Mouse (Mus musculus) gastrocnemius, postnatal 10 days (tissue): ENCODE data around the gene Mtrf1l. TPM values are rescaled to one million over a fixed set of nuclear protein-coding genes. Genes with fewer than 3 reads are reported as not detected.

Experiments
- DNase-seq: peaks from one replicate; pipeline ENCODE4 v3.0.0; 2021; ENCODE audit warnings: mixed read lengths
- long read RNA-seq, 2 experiments: library from polyadenylated mRNA; stranded (forward); transcript quantifications; one replicate each; pipeline ENCODE4 v2.0.0; 2021
- total RNA-seq, 2 experiments: library from RNA; stranded (reverse); gene quantifications; 2 replicates each; pipeline ENCODE4 v1.2.3; 2021

The Mtrf1l gene
- 1 to 10 TPM; 6.9 to 7.2 TPM for total RNA-seq
- long read RNA-seq, experiment 1, transcript Mtrf1l-201 (7 exons, 2,588 nt), result major isoform, 6 of 9 reads
- long read RNA-seq, experiment 1, partial matches to known transcripts, result 1 of 9 reads
- long read RNA-seq, experiment 1, other reads (novel, unspliced or antisense), result 2 of 9 reads
- long read RNA-seq, experiment 2, transcript Mtrf1l-201 (7 exons, 2,588 nt), result major isoform, 6 of 8 reads
- long read RNA-seq, experiment 2, partial matches to known transcripts, result 2 of 8 reads
- long read RNA-seq, experiment 2, other reads (novel, unspliced or antisense), result 0 of 8 reads

DNA sequence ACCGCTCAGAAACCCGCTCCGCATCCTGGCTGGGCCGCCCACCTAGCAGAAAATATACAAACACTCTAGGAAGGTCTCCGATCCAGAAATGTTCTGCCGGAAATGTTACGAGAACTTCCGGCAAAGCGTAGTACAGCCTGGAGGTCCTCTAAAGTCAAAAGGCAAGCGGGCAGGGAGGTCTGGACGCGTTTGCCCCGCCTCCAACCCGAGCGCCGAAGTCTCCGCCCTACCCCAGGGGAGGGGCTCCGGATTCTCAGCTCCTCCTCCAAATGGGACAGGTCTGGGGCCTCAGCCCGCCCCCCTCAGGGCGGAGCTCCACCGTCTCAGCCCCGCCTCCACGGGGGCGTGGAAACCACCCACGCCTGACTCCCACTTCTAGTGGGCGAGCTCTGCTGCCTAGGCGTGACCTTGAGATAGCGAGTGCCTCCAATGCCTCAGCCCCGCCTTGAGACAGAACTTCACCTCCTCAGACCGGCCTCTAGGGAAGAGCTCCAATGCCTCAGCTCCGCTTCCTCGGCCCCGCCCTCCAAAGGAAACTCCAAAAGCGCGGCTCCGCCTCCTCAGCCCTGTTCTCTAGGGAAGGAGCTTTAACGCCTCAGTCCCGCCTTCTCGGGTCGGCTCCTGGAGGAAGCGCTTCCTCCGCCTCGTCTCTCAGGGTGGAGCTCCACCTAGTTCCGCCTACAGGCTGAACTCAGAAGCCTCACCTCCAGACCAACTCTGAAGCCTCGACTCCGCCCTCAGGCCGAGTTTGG is at the start of gene Mtrf1l:
Mtrf1l (minus strand) TSS at position 171 of the 752 bp plus-strand sequence.
- DNase-seq, result peak; percentile 95

DNA sequence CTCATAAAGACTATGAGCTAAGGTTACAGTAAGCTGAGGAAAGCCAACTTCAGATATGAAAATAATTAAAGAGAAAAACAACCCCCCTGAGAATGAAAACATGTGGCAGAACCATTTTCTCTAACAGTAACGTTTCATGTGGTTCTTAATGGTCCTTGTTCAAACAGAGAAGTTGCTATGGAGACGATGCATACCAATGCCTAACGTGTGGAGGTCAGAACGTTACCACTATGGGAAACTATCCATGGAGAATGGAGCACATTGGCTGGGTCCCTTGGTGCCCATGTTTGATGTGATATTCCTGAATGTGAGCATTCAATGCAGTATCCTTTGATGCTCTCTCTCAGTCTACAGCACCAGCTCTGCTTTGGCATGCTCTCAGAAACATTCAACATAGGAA is 47.4 kb upstream of the Mtrf1l start:
- no peak for DNase-seq

DNA sequence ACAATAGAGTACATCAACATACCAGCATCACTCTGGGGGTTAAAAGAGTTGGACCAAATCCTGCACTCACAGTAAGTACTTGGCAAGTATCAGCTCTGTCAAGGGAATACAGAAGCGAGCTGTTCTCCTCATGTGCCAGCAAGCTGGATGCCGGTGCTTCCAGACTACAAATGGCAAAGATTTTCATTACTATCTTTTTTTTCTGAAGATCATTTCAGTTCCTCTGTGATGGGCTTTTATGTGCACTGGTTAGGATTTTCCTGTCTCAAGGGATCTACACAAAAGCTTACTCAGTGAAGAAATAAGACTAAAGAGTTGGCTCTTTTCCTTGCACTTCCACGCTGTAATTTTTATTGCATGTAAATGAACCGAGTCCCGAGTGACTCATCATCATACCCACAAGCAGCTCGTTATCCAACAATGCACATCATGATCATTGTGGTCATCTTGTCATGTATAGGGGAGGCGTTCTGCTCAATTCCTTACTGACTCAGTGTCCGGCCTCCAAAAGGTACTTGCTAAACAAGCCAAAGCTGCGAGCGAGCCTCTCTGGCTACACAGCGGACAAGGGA is 44.4 kb upstream of the Mtrf1l start:
- DNase-seq, result no peak

GRCm38 (mm10) chr10:5865996-5866395 is 42.3 kb upstream of the Mtrf1l start:
- DNase-seq, result no peak

GRCm38 (mm10) chr10:5862669-5863068 is 39.0 kb upstream of the Mtrf1l start:
- DNase-seq, result no peak

DNA sequence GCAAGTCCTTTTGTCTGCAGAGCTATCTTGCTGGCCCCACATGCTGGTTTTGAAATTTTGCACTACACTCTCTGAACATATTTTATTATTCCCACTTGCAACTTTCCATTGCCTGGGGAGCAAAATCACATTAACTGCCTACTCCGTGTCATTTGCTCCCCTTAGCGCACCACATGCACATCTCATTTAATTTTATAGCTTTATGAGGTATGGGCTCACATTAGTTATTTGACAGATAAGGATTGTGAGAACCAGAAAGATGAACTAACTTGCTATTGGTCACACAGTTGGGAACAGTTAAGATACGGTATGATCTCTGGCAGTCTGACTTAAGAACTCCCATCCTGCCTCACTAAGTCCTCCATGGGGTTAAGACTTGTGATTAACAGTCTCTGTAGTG is 37.1 kb upstream of the Mtrf1l start:
- no peak for DNase-seq

DNA sequence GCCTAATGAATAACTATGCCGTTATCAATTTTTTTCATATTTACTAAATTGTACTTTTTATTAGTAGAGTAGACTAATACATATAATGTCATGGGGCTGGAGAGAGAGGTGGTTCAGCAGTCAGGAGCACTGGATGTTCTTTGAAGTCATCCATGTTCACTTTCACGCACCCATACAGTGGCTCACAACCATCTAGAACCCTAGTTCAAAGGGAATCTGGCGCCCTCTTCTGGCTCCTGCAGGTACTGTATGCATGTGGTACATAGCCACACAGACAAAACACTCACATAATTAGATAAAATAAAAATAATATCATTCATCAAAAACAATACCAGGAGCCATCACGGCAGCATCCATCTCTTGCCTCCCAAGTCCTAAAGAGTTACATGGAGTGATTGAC is 36.0 kb upstream of the Mtrf1l start:
- no peak for DNase-seq

GRCm38 (mm10) chr10:5857996-5858549 is 34.4 kb upstream of the Mtrf1l start:
- no peak for DNase-seq

GRCm38 (mm10) chr10:5853290-5853868 is 29.7 kb upstream of the Mtrf1l start:
- DNase-seq, result no peak

DNA sequence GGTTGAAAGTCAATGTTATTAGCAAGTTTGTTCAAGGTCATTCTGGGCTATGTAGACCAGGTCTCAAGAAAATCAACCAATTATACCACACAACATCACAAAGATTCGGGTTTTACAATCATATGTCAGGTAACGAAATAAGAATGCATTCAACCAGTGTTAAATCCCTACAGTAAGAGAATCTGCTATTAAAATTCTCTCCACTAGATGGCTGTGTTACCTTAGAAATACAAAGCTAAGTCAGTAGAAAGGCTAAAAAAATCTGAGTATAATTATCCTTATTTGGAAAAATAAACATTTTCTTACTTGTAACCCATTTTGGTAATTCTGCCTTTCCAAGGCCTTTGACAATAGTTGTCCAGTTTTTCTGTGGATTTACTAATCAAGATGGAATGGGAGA is 23.2 kb upstream of the Mtrf1l start:
- no peak for DNase-seq

GRCm38 (mm10) chr10:5841369-5841768 is 17.7 kb upstream of the Mtrf1l start:
- peak; percentile 29 for DNase-seq

DNA sequence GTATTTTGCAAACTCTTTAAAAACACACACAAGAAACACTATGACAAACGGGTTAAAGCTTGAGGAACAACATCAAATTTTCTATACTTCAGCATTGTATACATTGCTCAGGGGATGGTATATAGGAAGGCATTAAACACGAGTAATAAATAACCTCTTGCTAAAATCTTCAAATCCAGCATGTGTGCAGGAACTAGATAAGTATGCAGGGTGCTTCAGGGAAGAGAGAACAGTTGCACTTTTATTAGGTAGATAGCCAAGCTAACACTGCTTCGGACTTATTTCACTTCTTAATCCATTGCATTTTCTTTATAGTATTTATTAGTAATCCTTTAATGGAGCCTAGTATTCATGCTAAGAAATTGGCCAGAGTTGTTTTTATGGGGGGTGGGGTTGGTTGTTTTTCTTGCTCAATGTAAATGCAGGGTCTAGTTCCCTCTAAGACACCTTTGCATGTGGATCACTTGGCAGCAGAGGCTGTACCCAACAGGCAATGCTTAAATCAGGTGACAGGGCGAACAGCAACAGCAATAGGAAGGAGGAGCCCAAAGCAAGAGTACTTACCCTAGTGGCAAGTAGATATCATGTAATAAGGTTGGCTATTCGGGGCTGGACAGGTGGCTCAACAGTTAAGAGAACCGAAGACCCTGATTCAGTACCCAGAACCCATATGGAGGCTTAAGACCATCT is 2.8 kb upstream of the Mtrf1l start:
- DNase-seq, result no peak

DNA sequence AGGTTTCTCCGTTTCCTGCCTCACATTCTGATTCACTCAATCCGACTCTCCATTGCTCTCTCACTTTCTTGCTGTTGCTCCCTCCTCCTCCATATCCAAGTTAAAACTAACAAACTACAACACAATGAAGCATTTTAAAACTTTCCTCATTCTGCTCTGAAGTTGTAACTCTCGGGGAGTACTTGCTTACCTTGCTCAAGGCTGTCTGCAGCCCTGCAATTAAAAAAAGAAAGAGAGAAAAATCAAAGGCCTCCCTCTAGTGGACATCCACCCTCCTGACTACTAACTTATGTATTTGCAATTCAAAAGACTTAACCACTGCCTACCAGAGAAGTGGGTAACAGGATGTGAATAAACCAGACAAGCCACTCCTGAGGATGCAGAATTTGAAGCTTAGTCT is 1.1 kb upstream of the Mtrf1l start:
- DNase-seq, result no peak

GRCm38 (mm10) chr10:5823291-5823739 is 395 bp downstream of the Mtrf1l start:
- DNase-seq, result no peak

GRCm38 (mm10) chr10:5818772-5819171 is 4.9 kb downstream of the Mtrf1l start:
- no peak for DNase-seq

- DNase-seq, result no peak
These were observed 7.7 kb downstream of the Mtrf1l start for GRCm38 (mm10) chr10:5815968-5816367.

DNA sequence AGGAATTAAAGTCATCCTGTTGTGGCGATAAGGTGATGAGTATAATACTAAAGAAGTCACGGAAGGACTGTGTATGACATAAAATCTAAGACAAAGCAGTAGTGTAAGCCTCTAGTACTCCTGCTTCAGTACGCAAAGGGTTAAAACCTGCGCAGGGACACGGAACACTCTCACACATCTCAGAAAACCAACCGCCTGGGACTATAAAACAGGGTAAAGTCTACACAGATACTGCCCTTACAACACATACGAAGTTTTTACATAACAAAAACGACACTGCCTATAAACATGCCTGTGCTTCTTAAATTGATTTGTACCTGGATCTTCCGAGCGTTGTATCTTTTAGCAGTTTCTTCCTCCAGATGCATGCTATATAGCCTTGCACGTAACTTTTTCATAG is 10.0 kb downstream of the Mtrf1l start:
- no peak for DNase-seq

- DNase-seq, result no peak
These were observed 16.0 kb downstream of the Mtrf1l start for GRCm38 (mm10) chr10:5807683-5808082.

- DNase-seq, result no peak
These were observed 16.7 kb downstream of the Mtrf1l start for GRCm38 (mm10) chr10:5806996-5807395.

DNA sequence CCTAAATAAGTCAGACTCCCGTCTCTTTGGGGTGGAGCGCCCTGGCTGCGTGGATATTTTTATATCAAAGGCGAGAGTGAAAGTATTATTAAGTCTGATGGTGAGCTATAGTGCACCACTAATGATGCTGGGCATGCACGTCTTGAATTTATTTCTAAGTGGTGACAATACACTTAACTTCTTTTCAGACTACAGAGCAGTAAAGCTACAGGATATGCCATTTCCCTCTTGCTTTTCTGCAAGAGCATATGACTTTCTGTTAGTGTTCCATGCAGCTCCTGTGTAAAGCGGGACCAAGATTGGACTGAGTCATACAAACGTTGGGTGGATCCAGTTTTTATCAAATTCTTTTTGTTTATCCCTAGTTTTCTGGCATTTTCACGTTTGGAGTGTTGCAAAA is 17.3 kb downstream of the Mtrf1l start:
- no peak for DNase-seq

DNA sequence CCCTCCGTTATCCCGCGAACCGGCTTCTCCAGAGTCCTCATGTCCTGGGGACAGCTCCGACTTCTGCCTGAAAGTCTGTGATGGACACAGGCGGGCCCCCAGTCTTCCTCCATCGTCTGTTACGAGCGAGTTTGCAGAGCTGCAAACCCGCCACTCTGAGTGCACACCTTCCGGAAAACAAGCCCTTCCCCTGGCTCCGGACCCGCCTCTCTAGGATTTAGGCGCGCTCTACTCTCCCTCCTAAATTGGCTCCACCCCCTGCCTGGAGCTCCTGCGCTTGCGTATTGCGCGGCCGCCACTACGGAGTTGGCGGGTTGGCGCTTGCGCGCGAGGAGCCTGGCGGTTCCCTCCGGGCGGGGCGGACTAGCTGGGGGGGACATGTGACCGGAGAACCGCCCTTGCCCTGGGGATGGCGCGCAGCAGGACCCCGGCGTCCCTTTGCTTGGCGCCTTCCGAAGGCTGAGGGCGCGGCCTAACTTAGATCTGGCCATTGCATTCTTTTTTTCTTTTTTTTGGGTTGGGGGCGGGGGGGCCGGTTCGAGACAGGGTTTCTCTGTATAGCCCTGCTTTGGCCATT is 17.9 kb downstream of the Mtrf1l start:
- peak; percentile 95 for DNase-seq

DNA sequence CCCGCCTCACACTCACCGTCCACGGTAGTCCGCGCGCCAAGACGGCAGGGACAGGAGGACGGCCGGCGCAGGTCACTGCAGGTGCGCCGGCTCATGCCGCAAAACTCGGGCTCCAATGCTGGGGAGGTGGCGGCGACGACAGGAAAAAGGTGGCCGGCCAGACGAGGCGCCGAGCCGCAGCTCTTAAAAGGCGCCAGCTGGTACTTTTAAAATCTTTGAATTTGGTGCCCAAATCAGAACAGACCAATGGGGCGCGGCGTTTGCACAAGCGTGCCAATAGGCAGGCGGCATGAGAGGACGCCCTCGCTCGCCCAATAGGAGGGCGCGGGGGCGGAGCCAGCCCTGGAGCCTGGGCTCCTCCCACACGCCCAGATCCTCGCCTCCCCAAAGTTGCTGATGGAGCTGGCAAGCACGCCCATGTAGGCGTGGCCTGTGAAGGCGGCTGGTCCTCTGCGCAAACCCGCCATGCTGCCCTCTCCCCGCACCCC is 18.4 kb downstream of the Mtrf1l start, which contains the start of gene Fbxo5:
Fbxo5 (minus strand) TSS at position 358 of the 488 bp plus-strand sequence.
- DNase-seq, result peak; percentile 97
